Mouse (Mus musculus) liver, embryonic 16.5 days (tissue): ENCODE measurements around the gene Gm10471. TPM values are rescaled to one million over a fixed set of nuclear protein-coding genes. Genes with fewer than 3 reads are reported as not detected.
"Not testable (repeated sequence)": the region's sequence is repeated elsewhere in the genome, so short reads cannot be mapped to it uniquely, and the experiment has no call there.

Experiments used
- ATAC-seq: fragments of 200-750 bp; cut with Nextera tagmentation; 2 replicates; pipeline ENCODE4 v1.8.0; 2017; ENCODE audit warnings: low read depth, mild to moderate bottlenecking, moderate number of reproducible peaks, moderate library complexity
- H3K27ac ChIP-seq: fragments of 300-500 bp; sonication (generic); 2 replicates; pipeline ENCODE4 v1.5.1; 2014; ENCODE audit warnings: mild to moderate bottlenecking, low read length
- H3K27me3 ChIP-seq: fragments of 300-500 bp; sonication (generic); 2 replicates; pipeline ENCODE4 v1.6.1; 2014; ENCODE audit warnings: low read depth, low read length, mixed read lengths; ENCODE audit not compliant: control insufficient read depth, insufficient read depth
- H3K36me3 ChIP-seq: fragments of 300-500 bp; sonication (generic); 2 replicates; pipeline ENCODE4 v1.6.1; 2014; ENCODE audit warnings: mild to moderate bottlenecking; ENCODE audit not compliant: control insufficient read depth, insufficient read depth
- H3K4me1 ChIP-seq: fragments of 300-500 bp; sonication (generic); 2 replicates; pipeline ENCODE4 v1.6.1; 2014; ENCODE audit warnings: low read depth, low read length, mixed read lengths; ENCODE audit not compliant: control insufficient read depth
- H3K4me2 ChIP-seq: fragments of 300-500 bp; sonication (generic); 2 replicates; pipeline ENCODE4 v1.6.1; 2014; ENCODE audit warnings: low read depth, low read length, mixed read lengths
- H3K4me3 ChIP-seq: fragments of 300-500 bp; sonication (generic); 2 replicates; pipeline ENCODE4 v1.5.1; 2014; ENCODE audit warnings: low read depth, mild to moderate bottlenecking, low read length
- H3K9ac ChIP-seq: fragments of 300-500 bp; sonication (generic); 2 replicates; pipeline ENCODE4 v1.6.1; 2014; ENCODE audit warnings: low read depth, low read length
- H3K9me3 ChIP-seq: fragments of 300-500 bp; sonication (generic); replicated peaks from 2 replicates; pipeline ENCODE4 v1.6.1; 2016; ENCODE audit warnings: low read length; ENCODE audit not compliant: control insufficient read depth
- WGBS: fragments of 180-500 bp; shearing (Covaris S2); extraction: QIAGEN DNeasy Blood & Tissue Kit; methylation state at CpG from one replicate; pipeline ENCODE4 v1.1.7; 2014; ENCODE audit not compliant: insufficient replicate concordance; 5-methylcytosine and 5-hydroxymethylcytosine counted together
- polyA plus RNA-seq: library from polyadenylated mRNA; unstranded; fragments of >200 nt; fragmentation: Nextera tagmentation; extraction: Ambion mirVana; gene quantifications from 2 replicates; pipeline ENCODE4 v1.2.1, GENCODE M21; 2015

Gene Gm10471
- not detected in 2 replicates for polyA plus RNA-seq

DNA sequence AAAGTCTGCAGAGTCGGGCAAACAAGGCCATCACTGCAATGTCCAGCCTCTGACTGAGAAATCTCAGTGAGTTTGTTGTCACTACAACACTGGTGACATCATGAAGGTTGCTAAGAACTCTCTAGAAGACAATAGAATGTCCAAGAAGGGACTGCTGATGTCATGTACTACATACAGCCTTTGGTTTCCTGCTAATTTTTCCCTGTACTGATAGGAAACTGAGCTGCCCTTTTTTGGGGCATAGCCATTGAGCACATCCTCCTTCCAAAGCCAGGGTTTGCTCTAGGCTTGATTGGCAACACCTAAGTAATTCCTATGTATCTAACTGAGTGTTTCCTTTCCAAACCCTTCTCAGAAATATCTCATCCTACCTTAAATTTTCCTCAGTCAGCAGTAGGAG is at the start of gene Gm10471:
TSS of gene Gm10471 (minus strand) at position 101 of the 400 bp plus-strand sequence.
- not testable (repeated sequence) for H3K9me3 ChIP-seq, H3K9ac ChIP-seq, ATAC-seq, H3K4me3 ChIP-seq, H3K36me3 ChIP-seq, H3K27me3 ChIP-seq, H3K27ac ChIP-seq, H3K4me1 ChIP-seq, H3K4me2 ChIP-seq
- WGBS = 33% methylated on average over 1 of the region's 1 CpGs

GRCm38 (mm10) chr5:26121321-26121720 is 32.2 kb upstream of the Gm10471 start, which contains the start of gene Gm10220:
TSS of gene Gm10220 (minus strand) at chr5:26121421.
- not testable (repeated sequence) for H3K9me3 ChIP-seq, H3K4me1 ChIP-seq, H3K9ac ChIP-seq, H3K4me3 ChIP-seq, H3K27me3 ChIP-seq, H3K27ac ChIP-seq, H3K36me3 ChIP-seq, H3K4me2 ChIP-seq, ATAC-seq
- no CpG with 5 or more reads among the region's 3 CpGs for WGBS

- not testable (repeated sequence) for H3K4me2 ChIP-seq, H3K27me3 ChIP-seq
- WGBS = no CpG with 5 or more reads among the region's 3 CpGs
Measured at GRCm38 (mm10) chr5:26105262-26105661, 16.2 kb upstream of the Gm10471 start, which contains the start of gene 5031410I06Rik. TSS of gene 5031410I06Rik (minus strand) at chr5:26105362.

GRCm38 (mm10) chr5:26079023-26079422 is 10.1 kb downstream of the Gm10471 start:
- not testable (repeated sequence) for H3K27me3 ChIP-seq, ATAC-seq, H3K4me2 ChIP-seq, H3K4me1 ChIP-seq, H3K4me3 ChIP-seq, H3K36me3 ChIP-seq, H3K27ac ChIP-seq, H3K9ac ChIP-seq, H3K9me3 ChIP-seq

More at GRCm38 (mm10) chr5:26105262-26105661, 16.2 kb upstream of the Gm10471 start, which contains the start of gene 5031410I06Rik:
- H3K9ac ChIP-seq, H3K4me3 ChIP-seq, ATAC-seq, H3K4me1 ChIP-seq, H3K27ac ChIP-seq, H3K36me3 ChIP-seq, H3K9me3 ChIP-seq: not testable (repeated sequence)

GRCm38 (mm10) chr5:26070716-26071115 is 18.4 kb downstream of the Gm10471 start:
- H3K4me1 ChIP-seq = no peaks in the 10 kb centered on the region
- H3K4me2 ChIP-seq = no peak overlapping the region
- H3K27me3 ChIP-seq = no peaks in the 10 kb centered on the region
- no peak overlapping the region for H3K27ac ChIP-seq
- no peaks in the 10 kb centered on the region for H3K36me3 ChIP-seq
- H3K9ac ChIP-seq = no peak overlapping the region
- no peak for ATAC-seq
- H3K4me3 ChIP-seq = no peak overlapping the region
- no peaks in the 10 kb centered on the region; the same call in none of the 2 replicates for H3K9me3 ChIP-seq
- WGBS = 74% methylated on average over 24 of the region's 24 CpGs

DNA sequence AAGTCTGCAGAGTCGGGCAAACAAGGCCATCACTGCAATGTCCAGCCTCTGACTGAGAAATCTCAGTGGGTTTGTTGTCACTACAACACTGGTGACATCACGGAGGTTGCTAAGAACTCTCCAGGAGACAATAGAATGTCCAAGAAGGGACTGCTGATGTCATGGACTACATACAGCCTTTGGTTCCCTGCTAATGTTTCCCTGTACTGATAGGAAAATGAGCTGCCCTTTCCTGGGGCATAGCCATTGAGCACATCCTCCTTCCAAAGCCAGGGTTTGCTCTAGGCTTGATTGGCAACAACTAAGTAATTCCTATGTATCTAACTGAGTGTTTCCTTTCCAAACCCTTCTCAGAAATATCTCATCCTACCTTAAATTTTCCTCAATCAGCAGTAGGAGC is 30.6 kb downstream of the Gm10471 start, which contains the start of gene Gm7347:
TSS of gene Gm7347 (minus strand) at position 101 of the 400 bp plus-strand sequence.
- H3K9ac ChIP-seq, H3K9me3 ChIP-seq, H3K4me1 ChIP-seq, H3K36me3 ChIP-seq, ATAC-seq, H3K27me3 ChIP-seq, H3K27ac ChIP-seq, H3K4me3 ChIP-seq, H3K4me2 ChIP-seq: not testable (repeated sequence)
- WGBS = no CpG with 5 or more reads among the region's 2 CpGs

DNA sequence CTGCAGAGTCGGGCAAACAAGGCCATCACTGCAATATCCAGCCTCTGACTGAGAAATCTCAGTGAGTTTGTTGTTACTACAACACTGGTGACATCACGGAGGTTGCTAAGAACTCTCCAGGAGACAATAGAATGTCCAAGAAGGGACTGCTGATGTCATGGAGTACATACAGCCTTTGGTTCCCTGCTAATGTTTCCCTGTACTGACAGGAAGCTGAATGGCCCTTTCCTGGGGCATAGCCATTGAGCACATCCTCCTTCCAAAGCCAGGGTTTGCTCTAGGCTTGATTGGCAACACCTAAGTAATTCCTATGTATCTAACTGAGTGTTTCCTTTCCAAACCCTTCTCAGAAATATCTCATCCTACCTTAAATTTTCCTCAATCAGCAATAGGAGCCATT is 49.6 kb downstream of the Gm10471 start, which contains the start of gene Speer4a:
TSS of gene Speer4a (minus strand) at position 101 of the 400 bp plus-strand sequence.
- not testable (repeated sequence) for H3K36me3 ChIP-seq, H3K27ac ChIP-seq, ATAC-seq, H3K27me3 ChIP-seq, H3K9ac ChIP-seq, H3K9me3 ChIP-seq, H3K4me3 ChIP-seq, H3K4me1 ChIP-seq, H3K4me2 ChIP-seq
- 35% methylated on average over 2 of the region's 2 CpGs for WGBS

Other genes starting within 250 kb of the Gm10471 start
- gene Gm21663, start 146.9 kb downstream of the Gm10471 start, polyA plus RNA-seq = not detected in 2 replicates
- not detected in 2 replicates for gene Gm21671, start 134.9 kb downstream of the Gm10471 start, polyA plus RNA-seq
- gene Gm21680, start 116.6 kb downstream of the Gm10471 start, polyA plus RNA-seq = not detected in 2 replicates
- gene Gm21698, start 100.6 kb downstream of the Gm10471 start, polyA plus RNA-seq = not detected in 2 replicates
- not detected in 2 replicates for gene Gm1979, start 84.5 kb downstream of the Gm10471 start, polyA plus RNA-seq
- not detected in 2 replicates for gene Gm5862, start 66.4 kb downstream of the Gm10471 start, polyA plus RNA-seq
- gene Speer4a, start 49.7 kb downstream of the Gm10471 start, polyA plus RNA-seq = not detected in 2 replicates
- gene Gm7347, start 30.7 kb downstream of the Gm10471 start, polyA plus RNA-seq = not detected in 2 replicates
- gene 5031410I06Rik, start 16.1 kb upstream of the Gm10471 start, polyA plus RNA-seq = not detected in 2 replicates
- gene Gm10220, start 32.1 kb upstream of the Gm10471 start, polyA plus RNA-seq = not detected in 2 replicates
- gene Gm7361, start 168.4 kb upstream of the Gm10471 start, polyA plus RNA-seq = not detected in 2 replicates